Mouse (Mus musculus) midbrain, postnatal 0 days (tissue): ENCODE measurements around the gene Rest. TPM values are rescaled to one million over a fixed set of nuclear protein-coding genes. Genes with fewer than 3 reads are reported as not detected.

Experiments used
- ATAC-seq: fragments of 200-750 bp; cut with Nextera tagmentation; 2 replicates; pipeline ENCODE4 v1.8.0; 2017; ENCODE audit warnings: moderate number of reproducible peaks, mild to moderate bottlenecking, moderate TSS enrichment, moderate library complexity; ENCODE audit not compliant: low FRiP score
- DNase-seq: peaks from one replicate; pipeline ENCODE4 v3.0.0-alpha.2; 2015; ENCODE audit warnings: low spot score
- H3K27ac ChIP-seq: fragments of 300-500 bp; sonication (generic); 2 replicates; pipeline ENCODE4 v1.5.1; 2014; ENCODE audit warnings: low read depth, mild to moderate bottlenecking, low read length, mixed read lengths
- H3K27me3 ChIP-seq: fragments of 300-500 bp; sonication (generic); 2 replicates; pipeline ENCODE4 v1.6.1; 2014; ENCODE audit warnings: low read length, control low read depth, mixed read lengths; ENCODE audit not compliant: insufficient read depth
- H3K36me3 ChIP-seq: fragments of 300-500 bp; sonication (generic); 2 replicates; pipeline ENCODE4 v1.6.1; 2014; ENCODE audit warnings: low read length, control low read depth, mixed read lengths; ENCODE audit not compliant: insufficient read depth
- H3K4me1 ChIP-seq: fragments of 300-500 bp; sonication (generic); 2 replicates; pipeline ENCODE4 v1.6.1; 2014; ENCODE audit warnings: mild to moderate bottlenecking, control low read depth, antibody characterized with exemption, low read length, mixed read lengths; ENCODE audit not compliant: insufficient read depth
- H3K4me2 ChIP-seq: fragments of 300-500 bp; sonication (generic); 2 replicates; pipeline ENCODE4 v1.6.1; 2014; ENCODE audit warnings: low read depth, mild to moderate bottlenecking, low read length, mixed read lengths; ENCODE audit not compliant: poor library complexity, severe bottlenecking
- H3K4me3 ChIP-seq: fragments of 300-500 bp; sonication (generic); 2 replicates; pipeline ENCODE4 v1.5.1; 2014; ENCODE audit warnings: low read depth, mild to moderate bottlenecking, low read length, moderate library complexity
- H3K9ac ChIP-seq: fragments of 300-500 bp; sonication (generic); replicated peaks from 2 replicates; pipeline ENCODE4 v1.6.1; 2014; ENCODE audit warnings: mild to moderate bottlenecking, low read length, moderate library complexity, mixed read lengths; ENCODE audit not compliant: poor library complexity, severe bottlenecking
- H3K9me3 ChIP-seq: fragments of 300-500 bp; sonication (generic); 2 replicates; pipeline ENCODE4 v1.6.1; 2016; ENCODE audit warnings: low read length, control low read depth
- CTCF ChIP-seq: IDR thresholded peaks from 2 replicates; pipeline ENCODE4 v1.5.1; 2016; ENCODE audit warnings: antibody characterized with exemption, mild to moderate bottlenecking
- WGBS: fragments of 180-500 bp; shearing (Covaris S2); extraction: QIAGEN DNeasy Blood & Tissue Kit; methylation state at CpG from one replicate; pipeline ENCODE4 v1.1.7; 2014; 5-methylcytosine and 5-hydroxymethylcytosine counted together
- polyA plus RNA-seq: library from polyadenylated mRNA; unstranded; fragments of >200 nt; fragmentation: Nextera tagmentation; extraction: Ambion mirVana; gene quantifications from 2 replicates; pipeline ENCODE4 v1.2.1, GENCODE M21; 2015
- total RNA-seq: library from RNA; depleted of rRNA; stranded (reverse); fragments of >200 nt; gene quantifications from 2 replicates; pipeline ENCODE4 v1.2.3, GENCODE M21; 2014

Rest gene
- total and polyA plus RNA-seq, 2 experiments from 2014 or later, result 2.8 to 6.5 TPM

DNA sequence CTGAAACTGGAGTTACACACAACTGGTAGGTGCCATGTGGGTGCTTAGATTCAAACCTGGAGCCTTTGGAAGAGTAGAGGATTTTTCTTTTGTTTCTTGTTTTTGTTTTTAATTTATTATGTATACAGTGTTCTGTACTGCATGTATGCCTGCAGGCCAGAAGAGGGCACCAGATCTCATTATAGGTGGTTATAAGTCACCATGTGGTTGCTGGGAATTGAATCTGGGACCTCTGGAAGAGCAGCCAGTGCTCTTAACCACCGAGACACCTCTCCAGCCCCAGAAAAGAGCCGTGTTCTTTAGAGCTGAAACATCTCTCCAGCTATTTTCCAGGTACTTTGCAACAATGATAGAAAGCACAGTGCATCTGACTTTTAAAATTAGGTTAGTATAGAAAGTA lies 25.3 kb downstream of the Rest start:
- H3K9ac ChIP-seq, result no peak overlapping the region
- no peaks in the 10 kb centered on the region for H3K27me3 ChIP-seq
- H3K27ac ChIP-seq, result no peak overlapping the region
- ATAC-seq (no peak), DNase-seq (no peak)
- H3K36me3 ChIP-seq, result peaks cover 48% of the 10 kb centered on the region
- WGBS, result 96% methylated on average over 2 of the region's 2 CpGs
- TF ChIP-seq CTCF, result peak; percentile 28; the same call in 1 of the 2 replicates
- no peak overlapping the region for H3K4me2 ChIP-seq
- H3K4me3 ChIP-seq, result no peak overlapping the region
- no peaks in the 10 kb centered on the region for H3K9me3 ChIP-seq
- H3K4me1 ChIP-seq, result no peaks in the 10 kb centered on the region

DNA sequence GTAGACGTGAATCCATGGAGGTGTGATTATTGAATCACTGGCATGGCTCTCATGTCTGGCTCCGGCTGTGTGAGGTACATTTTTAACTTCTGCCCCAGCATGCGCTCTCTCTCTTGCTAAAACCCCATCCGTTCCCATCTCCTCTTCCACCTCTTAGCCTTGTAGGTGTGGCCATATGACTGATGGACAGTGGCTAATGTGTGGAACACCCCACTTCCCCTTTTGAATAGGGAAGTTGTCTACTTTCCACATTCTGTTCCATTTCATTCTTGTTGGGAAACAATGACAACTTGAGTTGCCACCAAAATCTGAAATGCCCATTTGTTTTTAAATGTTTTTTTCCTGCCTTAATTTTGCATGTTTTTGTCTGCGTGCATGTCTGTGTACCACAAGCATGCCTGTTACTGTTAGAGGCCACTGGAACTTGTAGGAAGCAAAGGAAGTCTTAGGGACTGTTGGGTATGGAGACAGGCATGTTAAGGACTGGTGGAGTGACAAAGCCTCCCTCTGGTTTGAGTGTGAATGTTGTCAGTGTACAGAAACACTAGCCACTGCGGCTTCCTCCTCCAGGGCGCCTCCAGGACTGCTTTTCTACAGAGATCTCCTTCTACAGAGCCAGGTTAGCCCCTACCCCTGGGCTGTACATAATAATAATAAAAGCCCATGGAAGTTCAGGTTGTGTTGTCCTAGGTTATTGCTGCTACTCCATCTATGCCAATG lies 27.7 kb downstream of the Rest start:
- DNase-seq (no peak), ATAC-seq (no peak)
- 96% methylated on average over 7 of the region's 7 CpGs for WGBS
- H3K9me3 ChIP-seq, result no peaks in the 10 kb centered on the region
- no peak overlapping the region for H3K4me3 ChIP-seq
- no peak for TF ChIP-seq CTCF
- no peak overlapping the region for H3K9ac ChIP-seq
- no peaks in the 10 kb centered on the region for H3K27me3 ChIP-seq
- no peak overlapping the region for H3K27ac ChIP-seq
- no peak overlapping the region for H3K4me2 ChIP-seq
- no peaks in the 10 kb centered on the region for H3K4me1 ChIP-seq
- peaks cover 54% of the 10 kb centered on the region for H3K36me3 ChIP-seq

GRCm38 (mm10) chr5:77299486-77299885 lies 34.2 kb downstream of the Rest start:
- no peak overlapping the region for H3K4me3 ChIP-seq
- no peak for DNase-seq
- no peaks in the 10 kb centered on the region for H3K4me1 ChIP-seq
- H3K9me3 ChIP-seq, result no peaks in the 10 kb centered on the region
- H3K36me3 ChIP-seq, result peaks cover 35% of the 10 kb centered on the region
- 99% methylated on average over 2 of the region's 2 CpGs for WGBS
- ATAC-seq, result no peak
- TF ChIP-seq CTCF, result no peak
- H3K4me2 ChIP-seq, result no peak overlapping the region
- H3K9ac ChIP-seq, result no peak overlapping the region
- H3K27ac ChIP-seq, result no peak overlapping the region
- H3K27me3 ChIP-seq, result no peaks in the 10 kb centered on the region

DNA sequence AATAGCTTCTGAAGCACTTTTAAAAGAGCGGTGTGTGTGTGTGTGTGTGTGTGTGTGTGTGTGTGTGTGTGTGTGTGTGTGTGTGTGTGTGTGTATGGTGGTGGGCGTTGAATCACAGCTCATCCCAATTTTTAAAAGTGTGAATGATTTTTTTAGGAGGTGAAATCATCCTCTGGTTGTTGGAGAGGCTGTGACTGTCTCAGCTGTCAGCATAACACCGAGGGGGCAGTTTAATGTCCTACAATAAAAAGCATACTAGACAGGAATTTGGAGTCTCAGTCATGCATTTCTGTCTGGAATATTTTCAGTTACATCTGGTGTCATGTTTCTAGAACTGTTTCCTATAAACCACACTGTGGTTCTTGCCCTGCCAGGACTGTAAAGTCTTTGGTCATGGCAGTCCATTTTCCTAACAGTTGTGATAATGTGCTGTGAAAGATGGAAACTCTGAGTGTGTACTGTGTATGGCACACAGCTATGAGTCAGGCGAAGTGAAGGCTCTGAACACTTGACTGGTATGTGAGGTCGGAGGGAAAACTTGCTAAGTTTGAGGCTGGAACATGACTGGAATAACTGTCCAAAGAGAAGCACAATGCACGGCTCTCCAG lies 36.1 kb downstream of the Rest start:
- no peak for TF ChIP-seq CTCF
- Histone ChIP-seq H3K27me3 (no peaks in the 10 kb centered on the region), H3K4me3 (no peak overlapping the region), H3K4me1 (no peaks in the 10 kb centered on the region), H3K9ac (no peak overlapping the region), H3K9me3 (no peaks in the 10 kb centered on the region), H3K27ac (no peak overlapping the region), H3K4me2 (no peak overlapping the region), H3K36me3 (peaks cover 28% of the 10 kb centered on the region)
- 94% methylated on average over 6 of the region's 6 CpGs for WGBS
- no peak for ATAC-seq
- no peak for DNase-seq

DNA sequence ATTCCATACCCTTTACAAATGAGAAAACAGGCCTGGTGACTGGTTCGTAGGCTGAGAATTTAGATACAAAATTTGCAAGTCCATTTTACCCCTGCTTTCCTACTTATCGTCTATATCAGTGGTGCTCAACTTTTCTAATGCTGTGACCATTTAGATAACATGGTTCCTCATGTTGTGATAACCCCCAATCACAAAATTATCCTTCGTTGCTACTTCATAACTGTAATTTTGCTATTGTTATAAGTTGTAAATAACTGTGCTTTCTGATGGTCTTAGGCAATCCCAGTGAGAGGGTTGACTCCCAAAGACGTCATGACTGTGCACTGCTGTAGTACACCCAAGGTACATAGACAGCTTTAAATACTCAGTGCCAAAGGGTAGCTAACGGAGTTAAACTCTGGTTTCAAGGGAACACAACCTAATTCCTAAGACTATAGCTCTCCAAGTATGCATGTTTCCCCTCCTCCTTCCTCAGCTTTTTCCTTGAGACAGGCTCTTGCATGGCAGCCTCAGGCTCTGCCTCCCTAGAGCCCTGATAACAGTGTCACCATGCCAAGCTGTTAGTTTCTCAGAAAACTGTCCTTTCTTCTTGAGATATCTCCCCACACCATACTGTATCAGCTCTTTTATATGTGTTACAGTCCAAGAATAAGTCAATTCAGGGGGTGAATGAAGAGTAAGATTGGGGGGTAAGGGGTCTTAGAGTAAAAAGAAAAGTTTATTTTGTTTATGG lies 42.7 kb downstream of the Rest start:
- WGBS, result 82% methylated on average over 5 of the region's 5 CpGs
- TF ChIP-seq CTCF, result no peak
- H3K9me3 ChIP-seq, result no peaks in the 10 kb centered on the region
- no peak overlapping the region for H3K27ac ChIP-seq
- H3K27me3 ChIP-seq, result no peaks in the 10 kb centered on the region
- H3K9ac ChIP-seq, result peak overlapping the region; percentile 94; the same call in 1 of the 2 replicates
- H3K4me1 ChIP-seq, result peaks cover 16% of the 10 kb centered on the region
- H3K4me3 ChIP-seq, result peak overlapping the region; percentile 86
- ATAC-seq, result no peak
- H3K36me3 ChIP-seq, result peaks cover 3% of the 10 kb centered on the region; the same call in 1 of the 2 replicates
- peak overlapping the region; percentile 90 for H3K4me2 ChIP-seq
- no peak for DNase-seq
